In the genomic region with DNA sequence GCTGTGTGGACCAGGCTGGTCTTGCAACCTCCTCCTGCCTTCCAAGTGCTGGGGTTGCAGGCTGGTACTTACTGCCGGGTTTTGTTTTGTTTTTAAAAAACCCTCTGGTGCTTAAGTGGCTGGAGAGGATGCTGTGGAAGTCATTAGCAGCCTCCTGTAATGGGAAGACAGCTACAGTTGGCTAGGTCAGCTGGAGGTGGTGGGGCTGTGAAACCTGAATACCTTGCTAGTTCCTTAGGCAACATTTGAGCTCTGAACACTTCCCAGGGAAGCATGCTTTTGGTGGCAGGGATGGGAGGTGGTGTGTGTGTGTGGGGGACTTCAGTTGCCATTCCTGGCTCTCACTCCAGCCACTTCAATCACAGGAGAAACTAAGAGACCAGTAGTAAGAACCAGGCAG, we compare ENCODE assay signal across 24 mouse cellular contexts. TPM values are rescaled to one million over a fixed set of nuclear protein-coding genes. Genes with fewer than 3 reads are reported as not detected.
DNase-seq lines count a peak whose midpoint lies in the region; ATAC-seq lines count a peak whose summit lies in the region.
"Had no signal": no experiment of that assay in that cellular context is flagged by ENCODE, and none has a peak within 500 bp of the region (broad histone marks: within the 10 kb centered on the region; RNA-seq: fewer than 3 reads in every experiment).

No protein-coding gene starts in this region.

- 0 out of 2 replicates have a peak overlapping the region, but pooled peaks have one; percentile 6 for H3K27ac ChIP-seq in heart, embryonic 11.5 days (ENCODE audit: low read depth, low read length)
- H3K27ac ChIP-seq in kidney, embryonic 16.5 days (ENCODE audit: low read length): peak overlapping the region; percentile 32; the same call in 1 of the 2 replicates
- 0 out of 2 replicates have a peak overlapping the region, but pooled peaks have one; percentile 9 for H3K27ac ChIP-seq in neural tube, embryonic 15.5 days (replicated peaks)
- H3K27ac ChIP-seq in limb, embryonic 15.5 days: peak overlapping the region; percentile 58
- H3K27ac ChIP-seq: forebrain, embryonic 13.5 days; hindbrain, embryonic 13.5 days had no signal

- no peak for ATAC-seq in heart, embryonic 11.5 days (replicated peaks; ENCODE audit: insufficient number of reproducible peaks, low FRiP score, low TSS enrichment)
- peak; percentile 50; the same call in 1 of the 2 replicates for ATAC-seq in kidney, embryonic 16.5 days (ENCODE audit: low FRiP score, low TSS enrichment)
- no peak for ATAC-seq in neural tube, embryonic 15.5 days (ENCODE audit: low FRiP score)
- no peak for ATAC-seq in limb, embryonic 15.5 days (ENCODE audit: insufficient number of reproducible peaks, low FRiP score, low TSS enrichment, low read depth)
- ATAC-seq: forebrain, embryonic 13.5 days; inflammation-experienced regulatory T-cells, adult 6 months had no signal

- no peak overlapping the region for H3K4me2 ChIP-seq in heart, embryonic 11.5 days
- H3K4me2 ChIP-seq in kidney, embryonic 16.5 days (replicated peaks; ENCODE audit: low read depth, low read length): no peak overlapping the region
- no peak overlapping the region for H3K4me2 ChIP-seq in neural tube, embryonic 15.5 days
- H3K4me2 ChIP-seq in limb, embryonic 15.5 days: no peak overlapping the region
- H3K4me2 ChIP-seq: forebrain, embryonic 13.5 days; hindbrain, embryonic 13.5 days; liver, embryonic 11.5 days had no signal

- H3K9ac ChIP-seq in heart, embryonic 11.5 days (ENCODE audit: low read depth, low read length): peak overlapping the region; percentile 22; the same call in 1 of the 2 replicates
- H3K9ac ChIP-seq in kidney, embryonic 16.5 days (replicated peaks; ENCODE audit: low read length): 0 out of 2 replicates have a peak overlapping the region, but pooled peaks have one; percentile 19
- H3K9ac ChIP-seq in neural tube, embryonic 15.5 days (replicated peaks): no peak overlapping the region
- no peak overlapping the region for H3K9ac ChIP-seq in limb, embryonic 15.5 days
- H3K9ac ChIP-seq: forebrain, embryonic 13.5 days; hindbrain, embryonic 13.5 days had no signal

- DNase-seq in heart, adult 8-10 months (ENCODE audit: low spot score): no peak
- no peak for DNase-seq in kidney, postnatal 14 days
- no peak for DNase-seq in neural tube, embryonic 10.5 days (ENCODE audit: extremely low spot score, low spot score)
- DNase-seq in Muller cell, postnatal 12 days (ENCODE audit: inconsistent ontology term): no peak
- DNase-seq: cerebellum, adult 2 months; cerebellum, postnatal 36 days; gastrocnemius, postnatal 25 days; kidney, adult 9 months; layer of hippocampus, postnatal 36 days; lung, postnatal 10 days; retina, postnatal 1 day; right cerebral cortex, postnatal 4 days; thymus, postnatal 14 days had no signal

- no peaks in the 10 kb centered on the region for H3K36me3 ChIP-seq in heart, embryonic 11.5 days (ENCODE audit: control insufficient read depth, insufficient read depth, low read length)
- no peaks in the 10 kb centered on the region for H3K36me3 ChIP-seq in kidney, embryonic 16.5 days (ENCODE audit: insufficient read depth, low read length)
- no peaks in the 10 kb centered on the region for H3K36me3 ChIP-seq in neural tube, embryonic 15.5 days
- H3K36me3 ChIP-seq in limb, embryonic 15.5 days: peaks cover 16% of the 10 kb centered on the region
- H3K36me3 ChIP-seq: G1E; hindbrain, embryonic 13.5 days had no signal

- H3K9me3 ChIP-seq in heart, embryonic 11.5 days (replicated peaks; ENCODE audit: control insufficient read depth, low read length): no peaks in the 10 kb centered on the region
- H3K9me3 ChIP-seq in kidney, embryonic 16.5 days (ENCODE audit: low read length): no peaks in the 10 kb centered on the region
- no peaks in the 10 kb centered on the region for H3K9me3 ChIP-seq in neural tube, embryonic 15.5 days (replicated peaks)
- no peaks in the 10 kb centered on the region for H3K9me3 ChIP-seq in limb, embryonic 15.5 days
- H3K9me3 ChIP-seq: forebrain, embryonic 13.5 days; hindbrain, embryonic 13.5 days had no signal

- H3K4me1 ChIP-seq in heart, embryonic 11.5 days (ENCODE audit: control insufficient read depth, insufficient read depth, low read length): peaks cover 42% of the 10 kb centered on the region
- peaks cover 67% of the 10 kb centered on the region for H3K4me1 ChIP-seq in kidney, embryonic 16.5 days (ENCODE audit: insufficient read depth, low read length)
- peaks cover 30% of the 10 kb centered on the region for H3K4me1 ChIP-seq in neural tube, embryonic 15.5 days
- H3K4me1 ChIP-seq in limb, embryonic 15.5 days: peaks cover 73% of the 10 kb centered on the region

- WGBS in heart, embryonic 11.5 days (ENCODE audit: insufficient replicate concordance): 21% methylated on average over 1 of the region's 1 CpGs
- WGBS in kidney, embryonic 16.5 days: 12% methylated on average over 1 of the region's 1 CpGs
- WGBS in neural tube, embryonic 15.5 days: 39% methylated on average over 1 of the region's 1 CpGs
- 9% methylated on average over 1 of the region's 1 CpGs for WGBS in limb, embryonic 15.5 days

- H3K4me3 ChIP-seq in heart, embryonic 11.5 days (ENCODE audit: low read depth, low read length): no peak overlapping the region
- H3K4me3 ChIP-seq in kidney, embryonic 16.5 days (ENCODE audit: low read length): no peak overlapping the region
- H3K4me3 ChIP-seq in neural tube, embryonic 15.5 days (replicated peaks): no peak overlapping the region
- H3K4me3 ChIP-seq in limb, embryonic 15.5 days: no peak overlapping the region
- H3K4me3 ChIP-seq: erythroblast, embryonic 14.5 days; forebrain, embryonic 13.5 days; hindbrain, embryonic 13.5 days; layer of hippocampus, adult 2 months had no signal

- H3K27me3 ChIP-seq in heart, embryonic 11.5 days (ENCODE audit: control insufficient read depth, insufficient read depth, low read length): peaks cover 7% of the 10 kb centered on the region
- H3K27me3 ChIP-seq in kidney, embryonic 16.5 days (ENCODE audit: insufficient read depth, low read length): no peaks in the 10 kb centered on the region
- no peaks in the 10 kb centered on the region for H3K27me3 ChIP-seq in neural tube, embryonic 15.5 days (replicated peaks)
- H3K27me3 ChIP-seq in limb, embryonic 15.5 days: no peaks in the 10 kb centered on the region
- H3K27me3 ChIP-seq: forebrain, embryonic 13.5 days; hindbrain, embryonic 13.5 days had no signal

RNA-seq across cellular contexts. Expression of a gene that starts 19.4 kb away (rescaled TPM):
- 70.9 and 80.8 TPM in 2 replicates for polyA plus RNA-seq in heart, embryonic 11.5 days (2014; fragmentation: Nextera tagmentation; extraction: Ambion mirVana)
- total RNA-seq in heart, adult 8-10 months (2022): 10 to 100 TPM; 39.4 to 57.8 (median 46.4) TPM
- polyA plus RNA-seq in kidney, embryonic 16.5 days (2015; fragmentation: Nextera tagmentation; extraction: Ambion mirVana): 158 and 178 TPM in 2 replicates
- polyA plus RNA-seq in neural tube, embryonic 15.5 days (2015; fragmentation: Nextera tagmentation; extraction: Ambion mirVana): 112 and 130 TPM in 2 replicates
- polyA plus RNA-seq in limb, embryonic 15.5 days (2015; fragmentation: Nextera tagmentation; extraction: Ambion mirVana): 490 and 511 TPM in 2 replicates
- total RNA-seq: G1E had no signal
- polyA plus RNA-seq: erythroblast, embryonic 14.5 days; G1E had no signal

Comparison
In these comparisons a context has a peak if more than half of its experiments do, and no peak if none do; other contexts are left out.
1. H3K27ac ChIP-seq: peak in every context shown above with its lines; median percentile 58 in limb, embryonic 15.5 days; 32 in kidney, embryonic 16.5 days; 9 in neural tube, embryonic 15.5 days; 6 in heart, embryonic 11.5 days.
2. H3K9ac ChIP-seq: peak in heart, embryonic 11.5 days (single experiment) and kidney, embryonic 16.5 days (single experiment); none in neural tube, embryonic 15.5 days (single experiment) and limb, embryonic 15.5 days (single experiment).